Mouse (Mus musculus) thymus, postnatal 0 days (tissue): ENCODE data around the gene Il22ra2. TPM values are rescaled to one million over a fixed set of nuclear protein-coding genes. Genes with fewer than 3 reads are reported as not detected.
"Not testable (repeated sequence)": the region's sequence is repeated elsewhere in the genome, so short reads cannot be mapped to it uniquely, and the experiment has no call there.

Experiments used
- DNase-seq: peaks from one replicate; pipeline ENCODE4 v3.0.0-alpha.2; 2015; ENCODE audit warnings: low spot score
- polyA plus RNA-seq: library from polyadenylated mRNA; unstranded; fragments of >200 nt; fragmentation: Nextera tagmentation; extraction: Ambion mirVana; gene quantifications from 2 replicates; pipeline ENCODE4 v1.2.1, GENCODE M21; 2015

The Il22ra2 gene
- polyA plus RNA-seq, 1 experiment from 2014 or later = 0.10 TPM

- no peak for DNase-seq
Measured at GRCm38 (mm10) chr10:19600093-19600420, 21.7 kb upstream of the Il22ra2 start.

GRCm38 (mm10) chr10:19601502-19601901, 20.3 kb upstream of the Il22ra2 start:
- DNase-seq = not testable (repeated sequence)

- DNase-seq = no peak
Measured at GRCm38 (mm10) chr10:19603231-19603630, 18.6 kb upstream of the Il22ra2 start.

- DNase-seq = no peak
Measured at GRCm38 (mm10) chr10:19609125-19609524, 12.7 kb upstream of the Il22ra2 start.

GRCm38 (mm10) chr10:19611616-19612015, 10.2 kb upstream of the Il22ra2 start:
- no peak for DNase-seq

DNA sequence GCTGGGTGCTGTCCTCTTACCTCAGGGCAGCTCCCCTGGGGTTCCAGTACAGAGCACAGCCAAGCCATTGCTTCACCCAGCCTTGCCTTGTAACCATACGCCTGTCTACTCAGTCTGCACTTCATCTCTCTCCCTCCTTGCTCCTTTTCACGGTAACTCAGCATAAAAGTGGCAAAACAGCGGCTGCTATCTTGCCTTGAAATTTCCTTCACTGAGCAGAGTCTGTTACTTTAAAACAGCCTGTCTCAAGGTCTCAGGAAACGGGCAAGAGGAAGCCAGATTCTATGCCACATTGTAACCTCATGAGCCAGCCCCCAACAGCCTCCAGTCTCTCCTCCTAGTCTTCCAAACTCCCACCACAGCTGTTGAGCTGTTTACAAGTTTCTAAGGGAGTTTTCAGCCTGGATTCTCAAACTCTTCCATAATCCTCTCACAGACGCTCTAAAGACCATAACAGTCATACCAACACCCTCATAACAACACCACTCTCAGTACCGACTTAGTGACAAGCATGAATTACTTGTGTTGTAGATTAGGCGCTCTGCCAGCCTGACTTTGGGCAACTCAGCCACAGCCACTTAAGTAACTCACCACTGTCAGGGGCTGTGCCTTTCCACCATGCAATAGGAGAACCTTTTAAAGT, 8.6 kb upstream of the Il22ra2 start:
- DNase-seq = peak; percentile 68

DNA sequence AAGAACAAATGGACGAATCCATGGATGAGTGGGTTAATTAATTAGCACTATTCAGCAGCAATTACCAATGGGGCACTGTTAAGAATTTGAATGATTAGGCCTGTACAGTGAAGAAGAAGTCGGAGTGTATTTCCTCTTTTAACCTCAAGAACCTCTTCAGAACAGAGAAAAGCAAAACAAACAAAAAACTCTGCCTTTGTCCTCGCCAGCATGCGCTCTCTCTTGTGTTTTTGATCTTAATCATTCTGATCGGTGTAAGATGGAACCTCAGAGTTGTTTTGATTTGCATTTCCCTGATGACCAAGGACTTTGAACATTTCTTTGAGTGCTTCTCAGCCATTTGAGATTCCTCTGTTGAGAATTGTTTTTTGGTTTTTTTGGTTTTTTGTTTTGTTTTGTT, 2.1 kb upstream of the Il22ra2 start:
- no peak for DNase-seq

- DNase-seq = no peak
Measured at GRCm38 (mm10) chr10:19624617-19625016, 2.8 kb downstream of the Il22ra2 start.

GRCm38 (mm10) chr10:19627342-19627741, 5.5 kb downstream of the Il22ra2 start:
- DNase-seq = no peak

- DNase-seq = no peak
Measured at GRCm38 (mm10) chr10:19627748-19628147, 6.0 kb downstream of the Il22ra2 start.

DNA sequence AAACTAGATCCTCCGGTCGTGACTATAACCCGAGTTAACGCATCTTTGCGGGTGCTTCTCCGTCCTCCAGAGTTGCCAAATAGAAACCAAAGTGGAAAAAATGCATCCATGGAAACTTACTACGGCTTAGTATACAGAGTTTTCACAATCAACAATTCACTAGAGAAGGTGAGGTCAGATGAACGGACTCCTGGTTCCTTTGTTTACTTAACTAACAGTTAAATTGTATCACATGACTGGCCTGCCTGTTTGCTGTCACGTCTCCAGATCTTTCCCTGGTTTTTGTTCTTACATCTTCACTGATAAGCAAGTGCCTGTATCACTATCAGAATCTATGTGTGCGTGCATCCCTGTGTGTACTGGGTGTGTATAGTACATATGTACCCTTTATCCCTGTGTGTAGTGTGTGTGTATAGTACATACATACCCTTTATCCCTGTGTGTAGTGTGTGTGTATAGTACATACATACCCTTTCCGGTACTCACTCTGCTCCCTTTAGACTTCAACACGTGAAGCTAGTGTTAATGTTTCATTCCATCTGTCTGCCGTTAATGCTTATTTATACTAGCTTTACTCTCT, 9.9 kb downstream of the Il22ra2 start:
- no peak for DNase-seq

GRCm38 (mm10) chr10:19638851-19639250, 17.1 kb downstream of the Il22ra2 start:
- no peak for DNase-seq

DNA sequence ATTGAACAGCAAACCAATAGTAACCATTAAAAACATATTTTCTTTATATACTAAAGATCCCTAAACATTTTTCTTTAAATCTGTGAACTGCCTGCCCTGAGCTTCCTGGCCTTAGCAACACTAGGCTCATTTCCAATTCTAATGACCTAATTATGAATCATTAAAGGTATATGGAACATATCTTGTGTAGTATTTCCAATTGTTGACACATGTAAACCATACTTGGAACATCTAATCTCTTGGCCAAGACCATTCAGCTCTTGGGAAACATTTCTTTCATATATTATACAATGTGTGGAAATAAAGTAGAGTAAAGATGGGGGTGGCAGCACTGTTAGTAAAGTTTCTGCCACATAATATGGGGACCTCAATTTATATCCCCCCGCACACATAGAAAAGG, 17.8 kb downstream of the Il22ra2 start:
- DNase-seq = no peak

DNA sequence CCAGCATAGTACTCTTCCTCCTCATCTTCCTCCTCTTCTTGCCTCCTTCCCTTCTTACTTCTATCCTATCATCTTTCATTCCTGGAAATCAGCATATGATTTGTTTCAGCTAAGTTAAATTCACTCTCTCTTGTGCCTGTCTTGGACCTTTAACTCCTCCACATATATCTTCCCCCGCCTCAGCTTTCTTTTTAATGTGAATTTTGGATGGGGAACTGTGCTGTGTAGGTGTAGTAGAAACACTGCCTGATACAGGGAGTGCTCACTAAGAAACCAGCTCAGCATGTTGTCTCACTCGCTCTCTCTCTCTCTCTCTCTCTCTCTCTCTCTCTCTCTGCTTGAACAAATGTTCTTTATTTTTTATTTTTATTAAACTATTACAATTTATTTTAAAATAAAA, 23.3 kb downstream of the Il22ra2 start:
- DNase-seq = no peak

- DNase-seq = no peak
Measured at GRCm38 (mm10) chr10:19657426-19657825, 35.6 kb downstream of the Il22ra2 start.

DNA sequence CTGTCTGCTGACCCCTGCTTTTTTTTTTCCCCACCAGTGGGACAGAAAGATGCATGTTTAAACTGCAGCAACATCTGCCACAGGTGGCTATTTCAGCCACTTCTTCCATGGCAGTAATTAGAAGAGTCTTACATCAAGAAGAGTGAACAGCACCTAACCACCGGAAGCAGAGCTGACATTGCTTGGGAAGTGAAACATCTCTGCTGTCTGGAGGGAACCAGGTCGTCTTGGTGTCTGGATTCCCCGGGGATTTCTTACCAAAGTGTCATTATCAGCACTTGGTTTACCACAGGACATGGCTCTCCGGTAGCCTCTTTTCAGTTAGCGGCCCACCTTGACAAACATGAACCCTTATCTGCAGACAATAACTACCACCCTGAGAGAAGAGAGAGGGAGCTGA, 38.2 kb downstream of the Il22ra2 start:
- no peak for DNase-seq

- no peak for DNase-seq
Measured at GRCm38 (mm10) chr10:19668973-19669372, 47.2 kb downstream of the Il22ra2 start.

DNA sequence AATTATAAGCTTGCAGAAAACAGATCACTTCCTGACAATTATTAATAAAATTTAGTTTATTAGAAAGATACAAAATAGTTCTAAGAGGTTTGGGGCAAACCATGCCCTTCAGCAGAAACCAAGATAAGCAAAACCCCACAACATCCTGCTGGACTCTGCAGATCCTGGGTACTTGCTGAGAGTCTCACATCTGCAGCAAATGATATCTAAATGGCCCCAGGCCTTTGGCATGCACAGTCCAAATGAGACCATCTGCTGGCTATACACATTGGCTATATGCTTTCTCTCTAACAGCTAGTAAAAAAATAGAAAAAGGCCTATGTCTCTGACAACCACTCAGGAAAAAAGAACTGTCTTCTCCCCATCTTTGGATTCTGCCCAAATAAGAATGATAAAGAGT, 50.2 kb downstream of the Il22ra2 start:
- DNase-seq = no peak

GRCm38 (mm10) chr10:19673146-19673545, 51.3 kb downstream of the Il22ra2 start:
- DNase-seq = peak; percentile 15
